Mouse (Mus musculus): ENCODE results near the gene Cacna2d4.

The Cacna2d4 gene

GRCm38 (mm10) chr6:119220297-119220696 is 16.0 kb upstream of the Cacna2d4 start:
- DNase-seq (ENCODE audit: low read depth, low spot score), result peak; percentile 54

DNA sequence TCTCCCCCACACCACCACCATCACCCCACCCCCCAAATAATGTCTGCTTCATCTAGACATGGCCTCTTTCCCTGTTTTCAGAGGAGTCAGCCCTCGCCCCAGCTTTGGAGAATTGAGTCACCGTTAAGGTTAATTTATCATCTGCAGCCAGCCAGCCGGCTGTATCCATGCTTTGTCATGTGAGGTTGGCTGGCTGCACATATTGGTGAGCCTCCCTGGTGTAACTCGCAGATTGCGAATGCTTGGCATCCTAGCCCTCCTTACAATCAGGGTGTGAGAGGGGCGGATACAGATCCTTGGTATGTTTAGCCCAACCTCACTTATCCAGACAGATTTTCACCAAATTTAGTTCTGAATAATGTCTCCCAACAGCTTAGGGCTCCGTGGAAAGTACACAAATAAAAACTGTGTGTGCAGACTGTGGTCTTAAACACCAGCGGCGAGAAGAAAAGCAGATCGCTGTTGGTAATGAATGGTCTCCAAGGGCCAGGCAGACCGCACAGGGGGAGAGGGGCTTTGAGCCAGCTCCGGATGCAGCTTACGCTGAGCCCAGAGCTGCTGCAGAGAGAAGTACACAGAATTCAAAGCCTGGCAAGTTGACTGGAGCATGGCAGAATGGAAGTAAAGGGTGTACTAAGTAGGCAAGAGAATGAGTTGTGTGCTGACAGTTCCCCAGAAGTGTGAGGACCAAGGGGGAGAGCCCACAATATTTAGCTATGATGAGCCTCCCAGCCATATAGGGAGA is 11.7 kb upstream of the Cacna2d4 start:
- DNase-seq (ENCODE audit: low read depth, low spot score), result no peak

GRCm38 (mm10) chr6:119225226-119225625 is 11.1 kb upstream of the Cacna2d4 start:
- no peak for DNase-seq (ENCODE audit: low read depth, low spot score)

DNA sequence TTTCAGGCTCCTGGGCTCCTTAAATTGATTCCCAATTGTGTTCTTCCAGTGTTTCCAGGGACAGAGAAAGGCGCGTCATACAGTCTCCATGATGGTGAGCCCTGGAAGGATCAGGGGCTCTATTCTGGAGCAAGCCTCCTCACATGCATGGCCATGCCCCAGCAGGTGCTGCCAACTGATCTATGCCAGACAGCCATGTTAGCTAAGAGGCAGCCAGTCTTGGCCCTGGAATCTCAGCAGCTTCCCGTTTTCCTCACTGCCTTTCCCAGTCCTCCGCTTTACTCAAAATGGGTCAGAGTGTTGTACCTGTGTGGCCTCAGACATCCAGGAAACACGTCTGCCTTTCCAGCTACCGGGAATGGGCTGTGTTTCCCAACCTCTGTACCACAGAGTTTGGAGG is 10.6 kb upstream of the Cacna2d4 start:
- no peak for DNase-seq (ENCODE audit: low read depth, low spot score)

- no peak for DNase-seq (ENCODE audit: low read depth, low spot score)
Observed at GRCm38 (mm10) chr6:119227001-119227400, 9.3 kb upstream of the Cacna2d4 start.

DNA sequence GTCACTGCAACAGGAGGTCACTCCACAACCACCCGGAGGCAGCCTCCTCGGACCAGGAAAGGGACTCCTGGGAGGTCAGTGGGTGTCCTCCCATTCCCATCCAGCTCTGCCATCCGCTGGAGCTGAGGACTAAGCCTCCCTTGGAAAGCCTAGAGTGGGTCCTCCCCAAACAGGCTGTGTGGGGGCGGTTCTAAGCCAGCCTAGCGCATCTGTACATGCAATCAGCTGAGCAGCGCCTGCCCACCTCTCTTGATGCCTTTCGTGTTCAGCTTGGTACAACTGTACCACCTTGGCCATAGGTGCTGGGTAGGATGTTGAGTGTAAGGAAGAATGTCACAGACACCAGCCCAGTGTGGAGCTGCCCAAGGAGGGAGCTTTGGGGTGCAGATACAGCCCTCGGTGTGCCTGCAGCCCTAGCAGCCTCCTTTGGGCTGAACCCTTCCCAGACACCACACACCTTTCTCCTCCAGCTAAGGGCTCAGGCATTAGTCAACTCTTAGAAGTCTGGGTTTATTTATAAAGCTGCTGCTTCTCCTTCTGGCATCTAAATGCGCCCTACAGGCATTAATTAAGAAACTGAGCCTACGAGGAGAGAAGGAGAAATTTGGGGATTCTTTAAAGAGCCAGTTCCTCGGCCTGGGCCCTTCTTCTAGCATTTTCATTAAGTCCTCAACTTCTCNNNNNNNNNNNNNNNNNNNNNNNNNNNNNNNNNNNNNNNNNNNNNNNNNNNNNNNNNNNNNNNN is 7.3 kb upstream of the Cacna2d4 start:
- DNase-seq (ENCODE audit: low read depth, low spot score), result no peak

- peak; percentile 31 for DNase-seq (ENCODE audit: low read depth, low spot score)
Observed at GRCm38 (mm10) chr6:119233066-119233465, 3.3 kb upstream of the Cacna2d4 start.

- no peak for DNase-seq (ENCODE audit: low read depth, low spot score)
Observed at GRCm38 (mm10) chr6:119235441-119235840, 885 bp upstream of the Cacna2d4 start.

GRCm38 (mm10) chr6:119237427-119237989 is 1.2 kb downstream of the Cacna2d4 start:
- DNase-seq (ENCODE audit: low read depth, low spot score), result no peak

- DNase-seq (ENCODE audit: low read depth, low spot score), result no peak
Observed at GRCm38 (mm10) chr6:119239341-119240005, 3.1 kb downstream of the Cacna2d4 start.

GRCm38 (mm10) chr6:119240256-119240655 is 3.9 kb downstream of the Cacna2d4 start:
- no peak for DNase-seq (ENCODE audit: low read depth, low spot score)

DNA sequence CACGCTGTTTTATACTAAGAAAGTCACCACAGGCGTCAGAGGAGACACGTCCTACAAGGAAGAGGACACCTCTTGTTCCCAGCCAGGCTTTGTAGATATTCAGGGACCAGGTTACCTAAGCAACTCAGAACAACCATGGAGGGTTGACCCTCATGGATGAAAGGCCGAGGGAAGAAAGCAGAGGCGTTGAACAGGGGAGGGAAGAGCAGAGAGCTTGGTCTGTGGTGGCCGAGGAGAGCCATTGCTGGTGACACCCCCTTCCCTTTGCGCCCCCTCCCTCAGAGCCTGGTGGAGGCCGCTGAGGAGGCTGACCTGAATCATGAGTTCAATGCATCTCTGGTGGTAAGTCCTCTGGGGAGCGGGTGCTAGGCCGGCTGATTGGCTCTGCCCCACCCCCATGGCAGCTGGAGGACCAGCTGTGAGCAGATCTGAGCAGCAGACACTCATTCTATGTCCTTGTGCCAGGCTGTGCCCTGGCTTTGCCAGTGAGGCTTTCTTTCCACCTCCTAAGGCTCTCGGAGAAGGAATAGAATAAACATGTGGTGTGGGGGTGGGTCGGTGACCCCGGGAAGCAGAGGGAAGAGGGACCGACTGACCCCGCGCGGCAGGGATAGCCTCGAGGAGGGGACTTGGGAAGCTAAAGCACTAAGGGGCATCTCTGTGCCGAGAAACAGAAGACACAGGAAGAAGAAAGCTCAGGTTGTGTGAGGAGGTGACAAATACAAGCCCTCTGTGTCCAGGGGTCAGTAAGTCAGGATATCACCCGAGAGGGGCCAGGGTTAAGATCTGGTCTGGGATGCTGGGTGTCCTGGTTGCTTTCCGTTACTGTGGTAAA is 4.8 kb downstream of the Cacna2d4 start:
- no peak for DNase-seq (ENCODE audit: low read depth, low spot score)

DNA sequence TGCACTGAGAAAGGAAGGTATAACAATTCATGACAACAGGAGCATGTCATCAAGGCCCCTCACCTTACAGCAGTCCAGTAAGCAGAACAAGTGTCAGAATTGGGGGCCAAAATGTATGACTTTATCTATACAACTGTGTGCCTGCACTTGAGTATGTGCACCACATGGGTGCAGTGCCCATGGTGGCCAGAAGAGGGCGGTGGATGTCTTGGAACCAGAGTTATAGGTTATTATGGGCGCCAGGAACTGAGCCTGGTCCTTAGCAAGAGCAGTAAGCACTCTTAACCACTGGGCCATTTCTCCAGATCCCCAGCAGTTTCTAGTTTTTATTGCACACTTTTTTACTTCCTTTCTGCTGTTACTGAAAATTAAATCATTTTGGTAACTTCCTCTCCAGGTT is 9.8 kb downstream of the Cacna2d4 start:
- DNase-seq (ENCODE audit: low read depth, low spot score), result no peak

DNA sequence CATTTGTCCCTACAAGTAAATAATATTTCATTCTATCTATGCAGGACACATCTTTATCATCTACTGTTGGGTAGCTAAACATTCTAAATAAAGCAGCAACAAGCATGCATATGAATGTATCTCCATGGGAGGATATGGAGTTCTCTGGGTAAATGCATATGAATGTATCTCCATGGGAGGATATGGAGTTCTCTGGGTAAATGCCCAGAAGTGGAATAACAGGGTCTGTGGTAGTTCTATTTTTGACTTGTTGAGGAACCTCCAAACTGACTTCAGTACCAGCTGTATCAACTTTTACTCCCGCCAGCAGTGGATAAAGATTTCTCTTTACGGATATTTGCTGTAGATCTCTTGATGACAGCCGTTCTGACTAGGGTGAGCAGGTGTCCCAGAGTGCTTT is 12.3 kb downstream of the Cacna2d4 start:
- no peak for DNase-seq (ENCODE audit: low read depth, low spot score)

DNA sequence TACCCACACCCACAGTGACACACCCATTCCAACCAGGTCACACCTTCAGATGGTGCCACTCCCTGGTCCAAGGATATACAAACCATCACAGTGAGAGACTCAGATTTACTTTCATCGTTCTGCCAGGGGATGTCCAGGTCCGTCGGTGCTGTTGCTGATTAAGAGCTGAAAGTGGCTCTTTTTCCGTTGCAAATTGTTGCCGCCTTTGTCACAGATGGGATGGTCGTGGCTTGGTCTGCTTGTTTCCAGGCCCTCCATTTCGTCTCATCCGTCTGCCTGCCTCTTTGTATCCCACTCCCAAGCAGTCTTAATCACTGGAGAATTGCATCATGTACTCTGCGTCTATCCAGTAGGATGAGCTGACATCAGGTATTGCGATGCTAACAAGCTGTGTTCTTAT is 13.4 kb downstream of the Cacna2d4 start:
- DNase-seq (ENCODE audit: low read depth, low spot score), result no peak

- no peak for DNase-seq (ENCODE audit: low read depth, low spot score)
Observed at GRCm38 (mm10) chr6:119251704-119252103, 15.4 kb downstream of the Cacna2d4 start.

DNA sequence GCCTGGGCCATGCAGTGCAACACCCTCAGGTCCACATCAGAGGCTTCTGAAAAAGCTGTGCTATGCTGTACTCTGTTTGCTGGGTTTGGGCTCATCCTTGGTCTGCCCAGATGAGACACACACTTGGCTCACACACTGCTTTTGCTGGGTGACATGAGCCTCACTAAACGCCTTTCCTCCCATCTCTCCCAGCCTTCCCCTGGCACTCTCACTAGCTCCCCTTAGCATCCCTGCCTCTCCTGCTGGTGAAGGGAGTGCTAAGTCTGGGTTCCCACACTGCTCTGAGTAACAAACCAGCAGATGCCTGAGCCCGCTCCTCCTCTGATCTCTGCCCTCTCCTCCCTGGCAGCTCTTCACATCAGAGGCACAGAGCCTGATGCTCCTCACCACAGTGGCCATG is 40.4 kb downstream of the Cacna2d4 start:
- no peak for DNase-seq (ENCODE audit: low read depth, low spot score)

DNA sequence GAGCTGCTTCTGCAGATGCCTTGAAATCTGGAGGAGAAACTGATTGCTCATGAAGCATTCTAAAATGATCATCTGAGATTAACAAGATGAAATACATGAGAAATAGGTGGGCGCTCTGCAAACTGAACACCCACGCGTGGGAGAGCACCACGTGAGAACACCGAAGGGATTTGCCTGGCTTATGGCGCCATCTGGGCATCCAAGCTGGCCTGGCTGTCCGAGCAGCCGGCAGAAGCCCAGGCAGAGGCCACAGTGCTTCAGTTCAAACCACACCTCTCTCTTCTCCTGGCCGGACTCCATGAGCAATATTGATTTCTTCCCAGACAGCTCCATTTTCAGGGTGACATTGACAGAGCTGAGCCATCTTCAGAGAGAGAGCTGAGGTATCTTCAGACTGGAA is 44.4 kb downstream of the Cacna2d4 start:
- DNase-seq (ENCODE audit: low read depth, low spot score), result no peak

DNA sequence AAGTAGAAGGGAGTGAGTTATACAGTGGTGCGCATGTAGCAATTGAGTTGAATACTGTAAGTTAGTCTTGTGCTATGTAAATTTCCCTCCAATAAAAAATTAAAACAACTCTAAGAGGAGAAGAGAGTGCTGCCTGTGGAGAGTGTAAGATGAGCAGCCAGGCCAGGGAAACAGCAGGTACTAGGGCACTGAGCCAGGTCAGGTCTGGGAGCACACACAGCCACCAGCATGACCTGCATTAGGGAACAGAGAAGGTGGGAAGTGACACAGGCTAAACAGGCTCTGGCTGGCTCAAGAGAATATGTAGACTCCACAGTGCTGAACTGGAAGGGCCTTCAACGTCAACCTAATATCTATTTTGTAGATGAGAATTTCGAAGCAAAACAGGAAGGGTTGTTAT is 65.0 kb downstream of the Cacna2d4 start:
- DNase-seq (ENCODE audit: low read depth, low spot score), result no peak

DNA sequence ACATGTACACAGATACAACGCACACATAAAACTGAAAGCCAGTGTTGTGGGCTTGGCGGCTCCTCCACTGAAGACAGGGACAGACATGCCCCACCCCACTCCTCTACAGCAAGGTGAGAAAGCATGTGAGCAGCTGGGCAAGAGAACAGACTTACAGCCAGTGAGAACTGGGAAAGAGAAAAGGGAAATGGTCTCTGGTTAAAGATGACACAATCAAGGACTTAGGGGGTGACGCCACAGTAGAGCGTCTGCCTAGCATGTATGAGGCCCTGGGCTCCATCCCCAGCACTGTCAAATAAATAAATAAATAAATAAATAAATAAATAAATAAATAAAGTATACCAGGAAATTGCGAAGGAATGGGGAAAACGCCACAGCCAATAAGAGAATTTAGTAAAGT is 67.0 kb downstream of the Cacna2d4 start:
- no peak for DNase-seq (ENCODE audit: low read depth, low spot score)

GRCm38 (mm10) chr6:119307867-119308413 is 71.6 kb downstream of the Cacna2d4 start:
- DNase-seq (ENCODE audit: low read depth, low spot score), result no peak

Measured in embryo, embryonic 11.5 days (tissue).